Mouse (Mus musculus) megakaryocyte-erythroid progenitor cell, adult 5-6 weeks (primary cell): Measurements from ENCODE around the gene Stac. TPM values are rescaled to one million over a fixed set of nuclear protein-coding genes. Genes with fewer than 3 reads are reported as not detected.

Experiments used
- ATAC-seq: replicated peaks from 2 replicates; pipeline ENCODE4 v1.8.0; 2016; ENCODE audit warnings: mild to moderate bottlenecking, inconsistent platforms; ENCODE audit not compliant: severe bottlenecking, poor library complexity, low FRiP score, low TSS enrichment
- total RNA-seq, 2 experiments: library from RNA; stranded (forward) in 1 of 2; stranded (reverse) in 1 of 2; fragments of 200-1000, 215-1000 nt in 1 of 2; fragments of >200 nt in 1 of 2; fragmentation: Nextera tagmentation in 1 of 2; gene quantifications; 2 replicates each; pipeline ENCODE4 v1.2.3; 2014 to 2017

The Stac gene
- total RNA-seq (2014; fragmentation: Nextera tagmentation) (not detected in 2 replicates), total RNA-seq (2017) (not detected in 2 replicates)

DNA sequence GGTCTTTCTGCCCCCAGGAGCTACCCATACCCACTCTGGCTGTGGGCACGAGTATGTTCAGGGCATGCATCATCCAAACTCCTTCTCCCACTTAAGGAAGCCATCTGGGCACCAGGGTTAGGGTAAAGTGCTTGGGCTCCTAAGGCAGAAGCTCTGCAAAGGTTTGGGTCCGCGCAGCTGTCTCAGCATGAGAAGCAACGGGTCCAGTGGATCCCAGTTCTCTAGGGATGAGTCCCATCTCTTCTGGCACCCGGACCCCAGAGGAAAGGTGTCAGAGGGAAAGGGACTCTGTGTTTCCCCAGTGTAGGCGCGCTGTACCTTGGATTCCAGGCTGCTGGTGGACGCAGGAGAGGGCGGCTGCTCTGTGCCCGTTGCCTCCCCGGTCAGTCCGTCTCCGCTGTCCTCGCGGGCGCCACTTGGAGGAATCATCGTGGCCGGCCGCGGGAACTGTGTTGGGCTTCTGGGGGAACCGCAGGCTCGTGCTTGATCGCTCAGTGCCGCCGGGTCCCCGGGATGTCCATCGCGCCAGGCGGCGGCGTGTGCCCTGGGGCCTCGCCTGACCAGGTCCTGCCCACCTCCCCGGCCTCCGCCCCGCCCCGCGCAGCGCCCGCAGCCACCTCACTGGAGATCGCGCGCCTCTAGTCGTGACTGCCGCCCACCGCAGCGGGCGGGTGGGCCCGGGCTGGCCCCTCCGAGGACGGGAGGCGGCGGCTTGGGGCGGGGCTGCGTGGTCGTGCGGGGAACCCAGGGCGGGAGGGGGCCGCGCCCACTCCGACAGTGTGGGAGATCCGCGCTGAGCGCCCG, at the start of gene Stac:
TSS of gene Stac (minus strand) at position 669 of the 804 bp plus-strand sequence.
- no peak for ATAC-seq

GRCm38 (mm10) chr9:111739431-111740245, 49.5 kb upstream of the Stac start:
- no peak for ATAC-seq

DNA sequence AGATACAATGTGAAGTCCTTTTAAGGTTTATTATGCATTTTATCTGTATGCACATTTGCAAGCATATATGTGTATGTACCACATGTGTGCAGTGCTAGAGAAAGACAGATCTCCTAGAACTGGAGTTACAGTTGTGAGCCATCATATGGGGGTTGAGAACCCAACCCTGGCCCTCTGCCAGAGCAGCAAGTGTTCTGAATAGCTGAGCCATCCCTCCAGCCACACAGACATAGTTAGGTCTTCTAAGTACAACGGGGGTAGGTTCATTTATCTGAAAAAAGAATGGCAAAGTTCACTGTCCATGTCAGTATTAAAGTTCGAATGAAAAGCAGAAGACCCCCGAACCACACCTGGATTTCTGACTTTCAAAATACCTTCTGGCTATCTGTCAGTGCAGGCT, 48.9 kb upstream of the Stac start:
- no peak for ATAC-seq

- ATAC-seq = no peak
Observed at GRCm38 (mm10) chr9:111737796-111738195, 47.6 kb upstream of the Stac start.

GRCm38 (mm10) chr9:111735931-111736330, 45.8 kb upstream of the Stac start:
- ATAC-seq = no peak

GRCm38 (mm10) chr9:111731939-111732670, 42.0 kb upstream of the Stac start:
- no peak for ATAC-seq

- ATAC-seq = no peak
Observed at GRCm38 (mm10) chr9:111724981-111725593, 34.9 kb upstream of the Stac start.

DNA sequence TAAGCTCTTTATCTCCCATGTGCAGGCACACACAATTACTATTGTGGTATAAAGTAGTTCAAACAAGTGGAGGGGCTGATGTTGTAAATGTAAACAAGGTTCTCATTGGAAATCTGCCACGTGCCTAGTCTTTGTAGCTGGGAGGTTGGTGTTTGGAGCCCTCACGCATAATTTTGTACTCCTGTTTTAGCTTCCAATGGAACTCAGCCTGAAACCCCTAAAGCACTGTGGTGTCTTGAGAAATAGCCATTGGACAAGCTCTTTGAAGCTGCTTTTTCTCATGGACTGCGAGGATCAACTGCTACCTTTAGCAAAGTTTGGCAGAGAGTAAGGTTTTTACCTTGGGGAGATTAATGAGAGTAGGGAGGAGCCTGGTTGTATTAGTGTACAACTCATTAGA, 24.3 kb upstream of the Stac start:
- ATAC-seq = no peak

GRCm38 (mm10) chr9:111700101-111700500, 10.0 kb upstream of the Stac start:
- ATAC-seq = no peak

GRCm38 (mm10) chr9:111690484-111690855, 322 bp upstream of the Stac start:
- ATAC-seq = no peak

GRCm38 (mm10) chr9:111689146-111689545, 1.0 kb downstream of the Stac start:
- no peak for ATAC-seq

GRCm38 (mm10) chr9:111684170-111684569, 6.0 kb downstream of the Stac start:
- ATAC-seq = no peak

DNA sequence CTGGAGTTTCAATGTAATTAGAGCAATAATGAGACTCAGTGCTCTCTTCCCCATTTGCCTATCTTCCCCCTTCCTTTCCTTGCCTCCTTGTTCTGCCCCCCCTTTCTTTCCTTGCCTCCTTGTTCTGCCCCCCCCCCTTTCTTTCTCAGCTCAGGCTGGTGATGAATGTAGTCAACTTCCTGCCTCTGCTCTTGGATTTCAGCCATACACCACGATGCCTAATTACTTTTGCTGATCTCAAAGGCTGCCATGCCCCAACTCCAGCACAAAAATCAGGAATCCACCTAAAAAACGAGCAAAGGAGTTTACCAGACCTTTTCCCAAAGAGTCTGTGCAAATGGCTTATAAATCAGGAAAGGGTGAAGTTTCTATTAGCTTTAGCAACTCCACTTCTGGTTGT, 10.6 kb downstream of the Stac start:
- no peak for ATAC-seq

DNA sequence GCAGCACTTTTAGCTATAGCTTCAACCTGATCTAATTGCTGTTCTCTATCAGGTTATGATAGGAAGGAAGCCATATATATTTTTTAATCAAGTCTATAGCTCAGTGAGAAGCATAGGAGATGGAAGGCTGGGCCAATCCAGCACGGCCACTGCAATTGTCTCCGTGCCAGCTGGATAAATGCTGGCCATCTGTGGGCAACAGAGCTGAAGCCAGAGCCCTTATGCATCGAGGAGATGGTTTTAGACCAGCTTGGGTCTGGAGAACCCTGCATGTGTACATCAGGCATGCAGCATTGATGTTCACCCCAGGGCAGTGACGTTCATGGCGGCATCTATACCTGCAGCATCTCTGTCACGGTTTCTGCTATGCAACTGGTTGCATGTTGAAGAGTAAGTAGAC, 20.3 kb downstream of the Stac start:
- no peak for ATAC-seq

DNA sequence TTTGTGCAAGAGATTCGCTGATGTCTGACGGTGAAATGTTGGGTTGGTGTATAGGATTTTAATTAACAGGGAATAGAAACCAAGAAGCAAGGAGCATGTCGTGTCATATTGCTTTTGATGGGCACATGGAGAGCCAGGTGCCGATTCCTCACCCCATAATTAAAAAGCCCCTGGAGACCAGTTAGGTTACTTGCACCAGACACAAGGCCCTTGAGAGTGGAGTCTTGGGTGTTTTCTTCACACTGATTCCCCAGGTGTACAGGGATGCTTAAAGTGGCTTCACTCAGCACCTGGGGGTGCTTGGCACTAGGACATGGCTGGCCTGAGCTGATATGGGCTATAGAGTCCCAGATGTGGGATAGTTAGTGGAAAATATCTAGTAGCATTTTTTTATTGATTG, 35.1 kb downstream of the Stac start:
- ATAC-seq = no peak

DNA sequence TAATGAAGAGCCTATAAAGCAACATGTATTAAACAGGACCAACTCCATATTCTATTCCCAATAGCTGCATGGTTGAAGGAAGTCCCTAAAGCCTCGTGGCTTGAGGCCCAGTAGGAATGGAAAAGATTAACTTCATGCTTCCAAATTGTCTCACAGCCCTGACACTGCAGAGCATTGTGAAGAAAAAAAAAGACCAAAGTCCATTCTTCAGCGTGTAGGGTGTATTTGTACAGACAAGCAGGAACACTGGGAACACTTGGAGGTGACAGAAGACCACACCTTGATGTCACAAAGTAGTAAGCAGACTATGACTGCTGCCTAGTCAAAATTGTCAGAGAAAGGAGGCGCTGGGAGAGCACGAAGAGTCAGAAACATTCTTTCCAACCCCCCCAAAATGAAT, 45.9 kb downstream of the Stac start:
- no peak for ATAC-seq

GRCm38 (mm10) chr9:111643369-111643768, 46.8 kb downstream of the Stac start:
- ATAC-seq = no peak

- no peak for ATAC-seq
Observed at GRCm38 (mm10) chr9:111637641-111638040, 52.5 kb downstream of the Stac start.

DNA sequence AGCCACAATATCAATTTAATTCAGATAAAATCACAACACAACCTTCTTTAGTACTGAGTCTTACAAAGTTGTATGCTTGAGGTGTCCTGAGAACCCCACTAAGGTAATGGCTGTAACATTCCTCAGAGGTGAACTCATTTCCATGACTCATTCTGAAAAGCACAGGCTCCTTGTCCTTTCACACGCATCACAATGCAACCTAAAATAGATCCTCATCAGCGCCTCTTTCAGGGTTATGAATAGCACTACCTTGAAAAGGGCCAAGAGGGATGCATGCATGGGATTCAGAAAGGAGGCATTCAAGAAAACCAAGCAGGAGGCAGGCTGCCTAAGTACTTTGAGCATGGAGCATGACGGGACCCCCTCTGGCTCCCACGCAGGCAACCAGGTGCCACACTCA, 57.3 kb downstream of the Stac start:
- no peak for ATAC-seq

GRCm38 (mm10) chr9:111621191-111621590, 69.0 kb downstream of the Stac start:
- no peak for ATAC-seq
